Mouse (Mus musculus) spleen, adult 2 months (tissue): ENCODE data around the gene Dnajb12. TPM values are rescaled to one million over a fixed set of nuclear protein-coding genes. Genes with fewer than 3 reads are reported as not detected.
A peak's percentile ranks its signal among the peaks of the same experiment; 100 is the strongest.

Experiments used
- DNase-seq, 2 experiments: peaks; one replicate each; pipeline versions ENCODE4 v3.0.0 to v3.0.0-alpha.2; 2012 to 2021; ENCODE audit warnings: low spot score in 2 of 2, low read depth in 1 of 2
- H3K27ac ChIP-seq: fragments of 200-500 bp; 2 replicates; pipeline ENCODE4 v1.5.1; 2012; ENCODE audit warnings: low read length, inconsistent platforms; ENCODE audit not compliant: insufficient read depth
- H3K27me3 ChIP-seq: fragments of 200-500 bp; 2 replicates; pipeline ENCODE4 v1.6.1; 2012; ENCODE audit warnings: mild to moderate bottlenecking, moderate library complexity, low read length, inconsistent platforms; ENCODE audit not compliant: control insufficient read depth, insufficient read depth
- H3K36me3 ChIP-seq: fragments of 200-500 bp; 2 replicates; pipeline ENCODE4 v1.6.1; 2012; ENCODE audit warnings: mild to moderate bottlenecking, low read length, inconsistent platforms; ENCODE audit not compliant: control insufficient read depth, insufficient read depth
- H3K4me1 ChIP-seq: fragments of 200-500 bp; 2 replicates; pipeline ENCODE4 v1.6.1; 2011; ENCODE audit warnings: inconsistent platforms; ENCODE audit not compliant: control insufficient read depth, insufficient read depth, insufficient read length
- H3K4me3 ChIP-seq: fragments of 200-500 bp; 2 replicates; pipeline ENCODE4 v1.5.1; 2011; ENCODE audit warnings: mild to moderate bottlenecking, inconsistent platforms; ENCODE audit not compliant: insufficient read depth, insufficient read length; ENCODE audit errors: extremely low read depth
- CTCF ChIP-seq: fragments of 200-500 bp; IDR thresholded peaks from 2 replicates; pipeline ENCODE4 v1.5.1; 2011; ENCODE audit warnings: mild to moderate bottlenecking, inconsistent platforms; ENCODE audit not compliant: insufficient read depth, insufficient read length, insufficient replicate concordance; ENCODE audit errors: extremely low read depth
- POLR2A ChIP-seq: fragments of 200-500 bp; IDR thresholded peaks from 2 replicates; pipeline ENCODE4 v1.6.1; 2011; ENCODE audit warnings: low read depth, low read length, inconsistent platforms
- WGBS: fragments of 180-500 bp; shearing (Covaris S2); methylation state at CpG from one replicate; pipeline ENCODE4 v1.1.7; 2018; 5-methylcytosine and 5-hydroxymethylcytosine counted together
- polyA plus RNA-seq: library from polyadenylated mRNA; depleted of rRNA; stranded (reverse); fragments of >200 nt; gene quantifications from 2 replicates; pipeline ENCODE4 v1.2.3, GENCODE M21; 2012

Gene Dnajb12
- polyA plus RNA-seq, 1 experiment = 29.9 TPM

DNA sequence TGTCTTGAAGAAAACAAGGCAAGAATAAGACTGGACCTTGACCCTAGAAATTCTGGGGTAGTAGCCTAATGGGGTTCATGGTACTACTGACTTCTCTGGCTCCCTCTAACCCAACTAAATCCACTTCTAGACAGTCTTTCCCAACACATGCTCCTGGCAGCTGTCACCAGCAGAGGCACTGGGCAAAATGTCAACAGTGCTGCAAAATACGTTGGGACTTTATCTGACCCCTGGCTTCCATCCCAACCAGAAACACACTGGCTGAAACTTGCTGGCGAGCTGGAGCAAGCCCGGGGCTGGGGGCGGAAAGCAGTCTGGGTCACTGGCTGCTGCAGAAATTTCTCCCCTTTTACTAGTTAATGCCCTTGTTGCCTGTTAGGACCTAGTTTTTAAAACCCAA lies 36.8 kb downstream of the Dnajb12 start:
- 44% methylated on average over 4 of the region's 4 CpGs for WGBS
- peaks cover 16% of the 10 kb centered on the region; the same call in 1 of the 2 replicates for H3K4me1 ChIP-seq
- no peaks in the 10 kb centered on the region for H3K27me3 ChIP-seq
- no peaks in the 10 kb centered on the region for H3K36me3 ChIP-seq
- DNase-seq = no peak
- no peak overlapping the region for H3K27ac ChIP-seq
- H3K4me3 ChIP-seq = no peak overlapping the region
- TF ChIP-seq CTCF (no peak), POLR2A (no peak)

DNA sequence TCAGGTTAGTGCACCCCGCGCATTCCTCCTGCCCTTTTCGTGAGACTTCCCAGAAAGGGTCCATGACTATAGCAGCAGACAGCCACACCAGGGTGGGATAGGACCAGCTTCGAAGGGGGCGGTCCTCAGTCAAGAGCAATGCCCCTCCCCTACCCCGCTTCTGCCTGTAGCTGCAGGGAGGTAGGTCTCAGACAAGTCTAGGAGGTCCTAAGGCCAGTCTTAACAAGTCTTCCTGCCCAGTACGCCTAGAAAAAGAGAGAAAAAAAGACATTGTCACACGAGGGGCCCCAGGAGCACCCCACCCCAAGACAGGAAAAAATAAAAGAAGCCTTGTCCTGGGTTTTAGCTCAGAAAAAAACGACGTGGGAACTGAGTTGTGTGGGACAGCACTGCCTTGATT lies 37.3 kb downstream of the Dnajb12 start:
- no peak for TF ChIP-seq POLR2A
- 10% methylated on average over 10 of the region's 10 CpGs for WGBS
- H3K36me3 ChIP-seq = no peaks in the 10 kb centered on the region
- DNase-seq = no peak
- peak overlapping the region; percentile 12; the same call in 1 of the 2 replicates for H3K4me3 ChIP-seq
- H3K4me1 ChIP-seq = peaks cover 16% of the 10 kb centered on the region; the same call in 1 of the 2 replicates
- no peak overlapping the region for H3K27ac ChIP-seq
- no peaks in the 10 kb centered on the region for H3K27me3 ChIP-seq

GRCm38 (mm10) chr10:59918111-59918510 lies 38.8 kb downstream of the Dnajb12 start:
- no peak overlapping the region for H3K4me3 ChIP-seq
- no peaks in the 10 kb centered on the region for H3K36me3 ChIP-seq
- 92% methylated on average over 4 of the region's 4 CpGs for WGBS
- TF ChIP-seq CTCF (no peak), POLR2A (no peak)
- no peaks in the 10 kb centered on the region for H3K27me3 ChIP-seq
- peaks cover 16% of the 10 kb centered on the region; the same call in 1 of the 2 replicates for H3K4me1 ChIP-seq
- no peak overlapping the region for H3K27ac ChIP-seq
- no peak for DNase-seq

DNA sequence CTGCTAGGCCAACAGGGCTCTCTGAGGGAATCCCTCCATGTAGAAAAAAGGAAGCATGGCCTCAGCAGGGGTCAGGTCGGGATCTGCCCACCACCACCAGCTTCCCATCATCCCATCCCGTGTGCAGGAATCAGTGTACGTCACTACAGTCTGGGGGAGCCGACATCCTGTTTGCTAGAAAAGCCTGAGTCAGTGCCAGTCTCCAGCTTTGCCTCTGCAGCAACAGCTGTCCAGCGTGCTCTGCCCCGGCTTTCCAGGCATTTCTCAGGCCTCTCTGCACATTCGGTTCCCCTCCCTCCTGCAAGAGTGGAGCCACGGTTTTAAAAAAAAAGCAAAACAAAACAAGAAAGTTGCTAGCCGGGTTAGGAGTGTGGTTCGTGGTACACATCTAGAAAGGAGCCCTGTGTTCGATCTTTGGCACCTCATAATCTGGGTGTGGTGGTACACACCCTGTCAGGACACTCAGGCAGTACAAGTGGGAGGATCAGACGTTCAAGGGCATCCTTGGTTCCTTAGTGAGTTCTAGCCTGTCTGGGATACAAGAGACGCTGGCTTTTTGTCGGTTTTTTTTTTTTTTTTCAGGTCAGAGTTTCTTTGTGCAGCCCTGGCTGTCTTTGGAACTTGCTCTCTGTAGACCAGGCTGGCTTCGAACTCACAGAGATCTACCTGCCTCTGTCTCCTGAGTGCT lies 40.3 kb downstream of the Dnajb12 start:
- peaks cover 16% of the 10 kb centered on the region; the same call in 1 of the 2 replicates for H3K4me1 ChIP-seq
- TF ChIP-seq POLR2A = no peak
- TF ChIP-seq CTCF = no peak
- DNase-seq = no peak
- peak overlapping the region; percentile 1; the same call in 1 of the 2 replicates for H3K27ac ChIP-seq
- WGBS = 54% methylated on average over 15 of the region's 15 CpGs
- no peaks in the 10 kb centered on the region for H3K36me3 ChIP-seq
- H3K4me3 ChIP-seq = no peak overlapping the region
- no peaks in the 10 kb centered on the region for H3K27me3 ChIP-seq

GRCm38 (mm10) chr10:59920485-59920809 lies 41.1 kb downstream of the Dnajb12 start:
- WGBS = 42% methylated on average over 7 of the region's 7 CpGs
- Histone ChIP-seq H3K27ac (peak overlapping the region; percentile 31), H3K27me3 (no peaks in the 10 kb centered on the region), H3K4me3 (no peak overlapping the region), H3K36me3 (no peaks in the 10 kb centered on the region), H3K4me1 (peaks cover 16% of the 10 kb centered on the region; the same call in 1 of the 2 replicates)
- TF ChIP-seq CTCF (no peak), POLR2A (no peak)
- DNase-seq = no peak

DNA sequence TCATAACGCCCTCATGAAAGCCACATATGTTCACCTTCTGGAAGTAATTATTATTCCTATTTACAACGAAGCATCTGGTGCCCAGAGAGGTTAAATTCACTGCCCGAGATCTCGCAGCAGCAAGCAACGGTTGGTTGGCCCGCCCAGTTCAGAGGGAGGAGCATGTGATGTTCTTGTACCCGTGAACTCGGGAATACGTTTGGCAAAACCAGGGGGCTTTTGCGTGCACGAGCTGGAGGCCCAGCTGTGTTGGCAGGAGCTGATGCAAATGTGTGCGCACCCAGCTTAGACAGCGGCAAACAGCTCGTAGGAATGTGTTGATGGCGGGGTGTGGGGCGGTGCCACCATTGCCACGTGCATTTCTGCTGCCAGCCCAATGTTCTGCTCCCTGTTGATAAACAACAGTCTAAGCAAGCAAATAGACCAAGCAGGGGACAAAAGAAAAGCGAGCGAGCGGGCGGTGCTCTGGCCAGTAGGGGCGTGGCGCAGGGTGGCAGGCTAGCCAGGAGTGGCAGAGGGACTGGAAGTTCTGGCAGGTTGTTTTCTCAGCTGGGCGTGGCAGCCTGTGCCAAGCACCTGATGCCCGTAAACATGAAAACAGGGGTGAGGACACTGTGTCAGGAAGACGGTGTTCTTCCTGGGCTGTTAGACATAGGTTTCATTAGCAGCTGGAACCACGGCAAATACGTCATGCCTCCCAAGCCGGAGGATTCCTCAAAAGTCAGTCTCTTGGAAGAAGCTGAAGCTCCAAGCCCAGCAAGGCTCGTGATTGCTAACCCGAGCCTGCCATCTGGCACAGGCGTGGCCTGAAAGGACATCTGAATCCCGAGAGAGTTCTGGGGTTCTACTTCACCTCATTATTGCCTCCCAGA lies 41.7 kb downstream of the Dnajb12 start:
- no peak for DNase-seq

GRCm38 (mm10) chr10:59923493-59923892 lies 44.1 kb downstream of the Dnajb12 start:
- DNase-seq = no peak
- Histone ChIP-seq H3K36me3 (no peaks in the 10 kb centered on the region), H3K4me1 (peaks cover 16% of the 10 kb centered on the region; the same call in 1 of the 2 replicates), H3K4me3 (no peak overlapping the region), H3K27me3 (no peaks in the 10 kb centered on the region), H3K27ac (no peak overlapping the region)
- 86% methylated on average over 2 of the region's 2 CpGs for WGBS
- TF ChIP-seq CTCF (no peak), POLR2A (no peak)

More for the DNA sequence above, 41.7 kb downstream of the Dnajb12 start:
- H3K27ac ChIP-seq = peak overlapping the region; percentile 31
- WGBS = 11% methylated on average over 33 of the region's 33 CpGs
- H3K36me3 ChIP-seq = no peaks in the 10 kb centered on the region
- H3K27me3 ChIP-seq = no peaks in the 10 kb centered on the region
- H3K4me1 ChIP-seq = peaks cover 16% of the 10 kb centered on the region; the same call in 1 of the 2 replicates
- TF ChIP-seq CTCF = no peak
- no peak for TF ChIP-seq POLR2A
- H3K4me3 ChIP-seq = peak overlapping the region; percentile 54
